Mouse (Mus musculus): Measurements from ENCODE around the gene Slc7a12.

Gene Slc7a12

DNA sequence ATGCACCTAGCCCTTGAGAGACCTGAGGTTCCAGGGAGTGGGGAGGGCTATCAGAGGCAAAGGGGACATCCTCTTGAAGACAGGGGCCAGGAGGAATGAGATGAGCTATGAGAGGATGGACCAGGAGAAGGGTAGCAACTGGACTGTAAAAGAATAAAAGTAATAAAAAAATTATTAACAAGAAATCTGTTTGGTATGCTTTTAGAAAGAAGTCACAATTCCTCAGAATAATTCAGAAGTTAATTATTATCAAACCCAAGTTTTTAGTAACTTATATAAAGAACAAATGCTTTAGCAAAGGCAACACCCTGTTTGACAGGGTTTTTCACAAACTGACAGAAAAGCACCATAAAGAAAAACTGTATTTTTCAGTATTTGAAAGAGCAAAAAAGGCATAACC is at the start of gene Slc7a12:
Slc7a12 (plus strand) TSS at position 301 of the 400 bp plus-strand sequence.
- no peak for DNase-seq

- no peak for DNase-seq
These were observed 48.1 kb upstream of the Slc7a12 start for GRCm38 (mm10) chr3:14432381-14432780.

DNA sequence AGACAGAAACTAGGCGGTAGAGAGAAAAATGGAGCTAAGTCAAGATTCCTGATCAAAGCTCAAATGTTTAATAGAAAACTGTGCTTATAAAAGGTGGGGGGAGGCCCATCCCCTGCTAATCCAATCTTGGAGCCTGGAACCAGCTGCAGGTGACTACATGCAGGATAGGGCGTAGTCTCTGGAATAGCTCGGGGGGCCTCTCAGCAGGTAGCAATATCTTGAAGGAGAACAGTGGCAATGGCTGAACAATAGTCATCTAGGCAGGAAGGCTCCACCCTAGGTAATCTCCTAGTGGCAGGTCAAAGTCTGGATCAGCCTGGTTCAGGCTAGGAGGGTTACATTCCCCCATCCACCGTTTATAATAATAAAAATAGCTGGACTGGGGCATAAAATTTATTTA is 34.5 kb upstream of the Slc7a12 start:
- DNase-seq = no peak

- no peak for DNase-seq
These were observed 33.8 kb upstream of the Slc7a12 start for GRCm38 (mm10) chr3:14446691-14447090.
